ENCODE assay signal across 25 mouse cellular contexts in genomic region chr2:160778034-160778433, GRCm38 (mm10).
"Had no signal": no experiment of that assay in that cellular context is flagged by ENCODE, and none has a peak within 500 bp of the region (broad histone marks: within the 10 kb centered on the region; RNA-seq: fewer than 3 reads in every experiment).

No protein-coding gene starts in this region.

- H3K9ac ChIP-seq: heart, embryonic 12.5 days; hindbrain, embryonic 13.5 days; hindbrain, embryonic 15.5 days; intestine, embryonic 15.5 days; kidney, embryonic 15.5 days; limb, embryonic 12.5 days; liver, embryonic 13.5 days; liver, embryonic 15.5 days; liver, postnatal 0 days had no signal

- DNase-seq: gastrocnemius, postnatal 10 days; gastrocnemius, postnatal 36 days; heart, adult 18-20 months; heart, postnatal 10 days; kidney, adult 11 months; kidney, adult 2 months; kidney, adult 9 months; kidney, postnatal 14 days; kidney, postnatal 36 days; layer of hippocampus, postnatal 36 days; liver; liver, embryonic 13.5 days; liver, postnatal 0 days had no signal

- H3K4me1 ChIP-seq: hindbrain, embryonic 13.5 days; hindbrain, embryonic 15.5 days; intestine, embryonic 15.5 days; kidney, embryonic 15.5 days; limb, embryonic 10.5 days; limb, embryonic 12.5 days; liver, embryonic 13.5 days; liver, embryonic 15.5 days had no signal

- H3K27me3 ChIP-seq: heart, embryonic 12.5 days; hindbrain, embryonic 13.5 days; hindbrain, embryonic 15.5 days; intestine, embryonic 15.5 days; kidney, embryonic 15.5 days; limb, embryonic 12.5 days; liver, embryonic 13.5 days; liver, embryonic 15.5 days had no signal

- ATAC-seq: hindbrain, postnatal 0 days; intestine, embryonic 15.5 days; liver, postnatal 0 days had no signal

- H3K4me2 ChIP-seq: heart, embryonic 12.5 days; hindbrain, embryonic 13.5 days; hindbrain, embryonic 15.5 days; intestine, embryonic 15.5 days; kidney, embryonic 15.5 days; limb, embryonic 12.5 days; liver, embryonic 11.5 days; liver, embryonic 13.5 days; liver, embryonic 15.5 days had no signal

- H3K27ac ChIP-seq: heart, embryonic 10.5 days; hindbrain, embryonic 13.5 days; hindbrain, embryonic 15.5 days; hindbrain, postnatal 0 days; intestine, embryonic 15.5 days; kidney, embryonic 15.5 days; kidney, postnatal 0 days; limb, embryonic 10.5 days; limb, embryonic 12.5 days; liver, embryonic 13.5 days; liver, embryonic 15.5 days had no signal

- H3K9me3 ChIP-seq: heart, embryonic 10.5 days; hindbrain, embryonic 13.5 days; hindbrain, embryonic 15.5 days; intestine, embryonic 15.5 days; kidney, embryonic 15.5 days; limb, embryonic 10.5 days; limb, embryonic 12.5 days; liver, embryonic 13.5 days; liver, embryonic 15.5 days had no signal

- H3K36me3 ChIP-seq: intestine, embryonic 15.5 days; liver, embryonic 13.5 days; liver, embryonic 15.5 days had no signal

- H3K4me3 ChIP-seq: heart, embryonic 10.5 days; heart, embryonic 12.5 days; hindbrain, embryonic 13.5 days; hindbrain, embryonic 15.5 days; intestine, embryonic 15.5 days; kidney, embryonic 15.5 days; limb, embryonic 10.5 days; limb, embryonic 12.5 days; liver, embryonic 13.5 days; liver, embryonic 15.5 days had no signal
